Mouse (Mus musculus): ENCODE data around the gene Gp9.

GRCm38 (mm10) chr6:87786621-87787020 lies 8.7 kb downstream of the Gp9 start:
- TF ChIP-seq CTCF (conservative IDR thresholded peaks at IDR 0.05; ENCODE audit: insufficient read depth, insufficient read length, low read depth, low read length) (no peak), POLR2A (IDR thresholded peaks at IDR 0.05; ENCODE audit: low read depth, low read length) (no peak)

Measured in kidney, adult 2 months (tissue).